Mouse (Mus musculus) embryonic facial prominence, embryonic 15.5 days (tissue): ENCODE data around the gene Rbm39. TPM values are rescaled to one million over a fixed set of nuclear protein-coding genes. Genes with fewer than 3 reads are reported as not detected.
A peak's percentile ranks its signal among the peaks of the same experiment; 100 is the strongest.

Source experiments
- ATAC-seq: fragments of 200-750 bp; cut with Nextera tagmentation; 2 replicates; pipeline ENCODE4 v1.8.0; 2017; ENCODE audit warnings: low read depth, moderate TSS enrichment; ENCODE audit not compliant: insufficient number of reproducible peaks, low FRiP score, low TSS enrichment
- H3K27ac ChIP-seq: fragments of 300-500 bp; sonication (generic); replicated peaks from 2 replicates; pipeline ENCODE4 v1.5.1; 2015; ENCODE audit warnings: mild to moderate bottlenecking, inconsistent platforms
- H3K27me3 ChIP-seq: fragments of 300-500 bp; sonication (generic); 2 replicates; pipeline ENCODE4 v1.6.1; 2015; ENCODE audit warnings: inconsistent platforms
- H3K36me3 ChIP-seq: fragments of 300-500 bp; sonication (generic); 2 replicates; pipeline ENCODE4 v1.6.1; 2015; ENCODE audit warnings: mild to moderate bottlenecking, inconsistent platforms
- H3K4me1 ChIP-seq: fragments of 300-500 bp; sonication (generic); 2 replicates; pipeline ENCODE4 v1.6.1; 2015; ENCODE audit warnings: inconsistent platforms
- H3K4me2 ChIP-seq: fragments of 300-500 bp; sonication (generic); replicated peaks from 2 replicates; pipeline ENCODE4 v1.6.1; 2015; ENCODE audit warnings: mild to moderate bottlenecking, inconsistent platforms
- H3K4me3 ChIP-seq: fragments of 300-500 bp; sonication (generic); replicated peaks from 2 replicates; pipeline ENCODE4 v1.5.1; 2015; ENCODE audit warnings: mild to moderate bottlenecking, inconsistent platforms
- H3K9ac ChIP-seq: fragments of 300-500 bp; sonication (generic); 2 replicates; pipeline ENCODE4 v1.6.1; 2015; ENCODE audit warnings: inconsistent platforms
- H3K9me3 ChIP-seq: fragments of 300-500 bp; sonication (generic); replicated peaks from 2 replicates; pipeline ENCODE4 v1.6.1; 2016; ENCODE audit warnings: inconsistent platforms
- WGBS: fragments of 180-500 bp; shearing (Covaris S2); methylation state at CpG from one replicate; pipeline ENCODE4 v1.1.7; 2015; 5-methylcytosine and 5-hydroxymethylcytosine counted together
- polyA plus RNA-seq: library from polyadenylated mRNA; unstranded; fragments of >200 nt; fragmentation: Nextera tagmentation; extraction: Ambion mirVana; gene quantifications from 2 replicates; pipeline ENCODE4 v1.2.1, GENCODE M21; 2015

Rbm39 gene
- polyA plus RNA-seq, 1 experiment from 2014 or later: 665 TPM

GRCm38 (mm10) chr2:156179046-156179795 is 817 bp downstream of the Rbm39 start:
- peaks cover 24% of the 10 kb centered on the region for H3K36me3 ChIP-seq
- peak; percentile 58; the same call in 1 of the 2 replicates for ATAC-seq
- peak overlapping the region; percentile 97 for H3K4me3 ChIP-seq
- H3K4me2 ChIP-seq: peak overlapping the region; percentile 60
- peak overlapping the region; percentile 96 for H3K27ac ChIP-seq
- peaks cover 23% of the 10 kb centered on the region for H3K4me1 ChIP-seq
- WGBS: under 1% methylated on average over 47 of the region's 47 CpGs
- H3K9ac ChIP-seq: peak overlapping the region; percentile 100
- H3K9me3 ChIP-seq: no peaks in the 10 kb centered on the region
- no peaks in the 10 kb centered on the region for H3K27me3 ChIP-seq

- 62% methylated on average over 7 of the region's 7 CpGs for WGBS
- Histone ChIP-seq H3K9me3 (no peaks in the 10 kb centered on the region), H3K27ac (no peak overlapping the region), H3K36me3 (peaks cover 36% of the 10 kb centered on the region), H3K4me1 (peaks cover 23% of the 10 kb centered on the region), H3K4me3 (peak overlapping the region; percentile 19), H3K4me2 (peak overlapping the region; percentile 60), H3K9ac (no peak overlapping the region), H3K27me3 (no peaks in the 10 kb centered on the region)
- ATAC-seq: no peak
Measured at GRCm38 (mm10) chr2:156177651-156178050, 2.4 kb downstream of the Rbm39 start.

- Histone ChIP-seq H3K27ac (no peak overlapping the region), H3K27me3 (no peaks in the 10 kb centered on the region), H3K4me2 (0 out of 2 replicates have a peak overlapping the region, but pooled peaks have one; percentile 19), H3K9ac (no peak overlapping the region), H3K4me1 (peaks cover 23% of the 10 kb centered on the region), H3K4me3 (no peak overlapping the region), H3K9me3 (no peaks in the 10 kb centered on the region), H3K36me3 (peaks cover 40% of the 10 kb centered on the region)
- no peak for ATAC-seq
- WGBS: 75% methylated on average over 6 of the region's 6 CpGs
Measured at GRCm38 (mm10) chr2:156177079-156177478, 3.0 kb downstream of the Rbm39 start.

GRCm38 (mm10) chr2:156166557-156166956 is 13.5 kb downstream of the Rbm39 start:
- peaks cover 78% of the 10 kb centered on the region for H3K36me3 ChIP-seq
- 87% methylated on average over 5 of the region's 5 CpGs for WGBS

GRCm38 (mm10) chr2:156165478-156165877 is 14.6 kb downstream of the Rbm39 start:
- H3K4me3 ChIP-seq: no peak overlapping the region
- H3K9me3 ChIP-seq: no peaks in the 10 kb centered on the region
- H3K9ac ChIP-seq: no peak overlapping the region
- H3K36me3 ChIP-seq: peaks cover 76% of the 10 kb centered on the region
- no peaks in the 10 kb centered on the region for H3K27me3 ChIP-seq
- no peak for ATAC-seq
- 90% methylated on average over 1 of the region's 1 CpGs for WGBS
- H3K4me1 ChIP-seq: no peaks in the 10 kb centered on the region
- no peak overlapping the region for H3K4me2 ChIP-seq
- H3K27ac ChIP-seq: no peak overlapping the region

More at GRCm38 (mm10) chr2:156166557-156166956, 13.5 kb downstream of the Rbm39 start:
- no peaks in the 10 kb centered on the region for H3K4me1 ChIP-seq
- no peak overlapping the region for H3K4me2 ChIP-seq
- no peaks in the 10 kb centered on the region for H3K9me3 ChIP-seq
- no peak overlapping the region for H3K27ac ChIP-seq
- H3K9ac ChIP-seq: no peak overlapping the region
- ATAC-seq: no peak
- no peaks in the 10 kb centered on the region for H3K27me3 ChIP-seq
- H3K4me3 ChIP-seq: no peak overlapping the region

GRCm38 (mm10) chr2:156151538-156151937 is 28.5 kb downstream of the Rbm39 start:
- H3K4me2 ChIP-seq: no peak overlapping the region
- H3K4me3 ChIP-seq: no peak overlapping the region
- H3K27me3 ChIP-seq: no peaks in the 10 kb centered on the region
- no peaks in the 10 kb centered on the region for H3K4me1 ChIP-seq
- no peak overlapping the region for H3K9ac ChIP-seq
- ATAC-seq: no peak
- no peaks in the 10 kb centered on the region for H3K9me3 ChIP-seq
- H3K36me3 ChIP-seq: peaks cover 63% of the 10 kb centered on the region
- no peak overlapping the region for H3K27ac ChIP-seq

- ATAC-seq: no peak
- no peaks in the 10 kb centered on the region for H3K9me3 ChIP-seq
- H3K4me1 ChIP-seq: peaks cover 10% of the 10 kb centered on the region
- H3K4me2 ChIP-seq: no peak overlapping the region
- H3K36me3 ChIP-seq: peaks cover 42% of the 10 kb centered on the region
- no peak overlapping the region for H3K9ac ChIP-seq
- no peak overlapping the region for H3K4me3 ChIP-seq
- WGBS: 82% methylated on average over 3 of the region's 3 CpGs
- H3K27ac ChIP-seq: no peak overlapping the region
- H3K27me3 ChIP-seq: no peaks in the 10 kb centered on the region
Measured at GRCm38 (mm10) chr2:156147316-156147915, 32.6 kb downstream of the Rbm39 start.

- H3K9me3 ChIP-seq: no peaks in the 10 kb centered on the region
- no peak for ATAC-seq
- no peak overlapping the region for H3K27ac ChIP-seq
- H3K4me3 ChIP-seq: no peak overlapping the region
- no peaks in the 10 kb centered on the region for H3K27me3 ChIP-seq
- no peak overlapping the region for H3K4me2 ChIP-seq
- H3K36me3 ChIP-seq: peaks cover 49% of the 10 kb centered on the region
- H3K9ac ChIP-seq: no peak overlapping the region
- H3K4me1 ChIP-seq: peaks cover 10% of the 10 kb centered on the region
- 74% methylated on average over 5 of the region's 5 CpGs for WGBS
Measured at GRCm38 (mm10) chr2:156146272-156146989, 33.6 kb downstream of the Rbm39 start.

GRCm38 (mm10) chr2:156145486-156146130 is 34.4 kb downstream of the Rbm39 start:
- WGBS: 48% methylated on average over 11 of the region's 11 CpGs
- no peak overlapping the region for H3K27ac ChIP-seq
- H3K4me3 ChIP-seq: peak overlapping the region; percentile 87; the same call in 1 of the 2 replicates
- H3K36me3 ChIP-seq: peaks cover 45% of the 10 kb centered on the region
- peaks cover 10% of the 10 kb centered on the region for H3K4me1 ChIP-seq
- H3K4me2 ChIP-seq: peak overlapping the region; percentile 74
- H3K9me3 ChIP-seq: no peaks in the 10 kb centered on the region
- ATAC-seq: no peak
- no peak overlapping the region for H3K9ac ChIP-seq
- no peaks in the 10 kb centered on the region for H3K27me3 ChIP-seq

GRCm38 (mm10) chr2:156143953-156144724 is 35.9 kb downstream of the Rbm39 start, which contains the start of the genes Romo1 and Nfs1:
TSS of gene Romo1 (plus strand) at chr2:156144039.
TSS of gene Nfs1 (minus strand) at chr2:156144186.
- ATAC-seq: peak; percentile 97

More at GRCm38 (mm10) chr2:156143953-156144724, 35.9 kb downstream of the Rbm39 start, which contains the start of the genes Romo1 and Nfs1:
- peak within 1 kb of the TSS; percentile 87 for H3K4me3 ChIP-seq
- peaks cover 35% of the 10 kb centered on the region for H3K36me3 ChIP-seq
- peak within 1 kb of the TSS; percentile 74 for H3K4me2 ChIP-seq
- WGBS: under 1% methylated on average over 70 of the region's 70 CpGs
- peaks cover 10% of the 10 kb centered on the region for H3K4me1 ChIP-seq
- H3K9ac ChIP-seq: peak within 1 kb of the TSS; percentile 87
- H3K27me3 ChIP-seq: no peaks in the 10 kb centered on the region
- peak within 1 kb of the TSS; percentile 94 for H3K27ac ChIP-seq
- no peaks in the 10 kb centered on the region for H3K9me3 ChIP-seq
